Mouse (Mus musculus) thymus, adult 2 months (tissue): Measurements from ENCODE around the gene Iqcd.
A peak's percentile ranks its signal among the peaks of the same experiment; 100 is the strongest.

Source experiments
- CTCF ChIP-seq: fragments of 200-500 bp; IDR thresholded peaks from 2 replicates; pipeline ENCODE4 v1.5.1; 2012; ENCODE audit warnings: mild to moderate bottlenecking, control low read depth, low read length, moderate library complexity, borderline replicate concordance; ENCODE audit not compliant: control insufficient read depth, poor library complexity, insufficient read depth; ENCODE audit errors: extremely low read depth
- POLR2A ChIP-seq: fragments of 200-500 bp; IDR thresholded peaks from 2 replicates; pipeline ENCODE4 v1.6.1; 2012; ENCODE audit warnings: mild to moderate bottlenecking, low read length, control low read depth, moderate library complexity; ENCODE audit not compliant: control insufficient read depth, poor library complexity, insufficient read depth; ENCODE audit errors: extremely low read depth

DNA sequence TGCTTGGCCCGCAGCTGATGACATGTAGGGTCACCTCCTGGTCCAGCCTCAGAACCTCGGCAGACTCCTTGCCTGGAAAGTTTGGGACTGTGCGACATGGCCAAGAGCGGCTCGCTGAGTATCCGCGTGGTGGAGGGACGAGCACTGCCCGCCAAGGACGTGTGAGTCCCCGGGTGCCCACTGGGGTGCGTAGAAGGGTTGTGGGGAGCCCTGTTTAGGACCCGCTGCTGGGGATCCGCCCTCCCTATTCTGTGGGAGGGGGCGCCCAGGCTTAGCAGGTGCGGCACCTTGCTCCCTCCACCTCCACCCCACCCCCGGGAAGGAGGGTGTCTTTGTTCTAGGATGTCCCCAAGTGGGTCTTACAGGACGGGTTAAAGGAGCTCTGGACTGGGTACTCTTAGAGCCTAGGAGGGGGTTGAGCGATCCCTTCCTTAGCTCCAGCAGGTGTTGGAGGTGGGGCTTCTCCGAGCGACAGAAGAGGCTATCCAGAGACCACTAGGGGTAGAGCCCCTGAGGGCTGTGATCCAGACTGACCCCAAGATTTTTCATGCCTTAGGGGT lies 60.6 kb downstream of the Iqcd start:
- peak; percentile 40; the same call in 1 of the 2 replicates for TF ChIP-seq CTCF
- no peak for TF ChIP-seq POLR2A
